Comparison of ENCODE assay signal across 16 mouse cellular contexts in genomic region chr17:82367876-82368275, GRCm38 (mm10).
"Had no signal": no experiment of that assay in that cellular context is flagged by ENCODE, and none has a peak within 500 bp of the region (broad histone marks: within the 10 kb centered on the region; RNA-seq: fewer than 3 reads in every experiment).

No protein-coding gene starts in this region.

- H3K4me1 ChIP-seq: neural tube, embryonic 13.5 days; neural tube, embryonic 15.5 days; stomach, embryonic 15.5 days had no signal

- H3K36me3 ChIP-seq: neural tube, embryonic 13.5 days; neural tube, embryonic 15.5 days; stomach, embryonic 15.5 days had no signal

- DNase-seq: retina, postnatal 1 day; right cerebral cortex, adult 18-20 months; right cerebral cortex, postnatal 14 days; right cerebral cortex, postnatal 25 days; right cerebral cortex, postnatal 4 days; spleen, adult 18-20 months; thymus, adult 18-20 months; thymus, adult 2 months; thymus, postnatal 14 days; thymus, postnatal 25 days; thymus, postnatal 36 days; thymus, postnatal 4 days had no signal

- H3K27ac ChIP-seq: neural tube, embryonic 13.5 days; neural tube, embryonic 15.5 days; stomach, embryonic 15.5 days; stomach, postnatal 0 days had no signal

- H3K4me3 ChIP-seq: neural tube, embryonic 13.5 days; neural tube, embryonic 15.5 days; stomach, embryonic 15.5 days had no signal

- H3K27me3 ChIP-seq: neural tube, embryonic 13.5 days; neural tube, embryonic 15.5 days; stomach, embryonic 15.5 days had no signal

- H3K9me3 ChIP-seq: neural tube, embryonic 13.5 days; neural tube, embryonic 15.5 days; stomach, embryonic 15.5 days had no signal
